Mouse (Mus musculus): ENCODE data around the gene Ubtd2.

DNA sequence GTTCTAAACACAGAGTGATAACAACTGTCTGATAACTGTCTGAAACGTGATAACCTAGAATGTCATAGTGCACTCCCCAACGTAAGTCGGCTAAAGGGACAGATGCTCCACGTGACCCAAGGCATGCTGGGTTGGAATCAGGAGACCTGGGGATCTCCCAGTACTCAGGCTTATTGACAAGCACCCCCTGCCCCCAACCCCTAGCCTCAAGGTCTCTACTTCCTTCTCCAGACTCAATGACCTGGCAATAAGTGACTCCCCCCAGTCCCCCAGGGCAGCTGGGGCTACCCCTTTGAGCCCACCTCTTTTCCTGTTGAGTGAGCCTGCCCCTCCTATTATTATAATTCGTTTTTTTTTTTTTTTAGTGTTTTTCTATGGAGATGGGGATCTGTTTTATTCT is 107.5 kb downstream of the Ubtd2 start:
- TF ChIP-seq CTCF (IDR thresholded peaks at IDR 0.05; ENCODE audit: insufficient read depth, low read depth, low read length) = no peak
- TF ChIP-seq POLR2A (IDR thresholded peaks at IDR 0.05; ENCODE audit: insufficient read depth, low read depth, low read length) = no peak
